Mouse (Mus musculus): Measurements from ENCODE around the gene Cyp4x1. TPM values are rescaled to one million over a fixed set of nuclear protein-coding genes. Genes with fewer than 3 reads are reported as not detected.

Cyp4x1 gene
- polyA plus RNA-seq, 1 experiment from 2014 or later: 10.3 TPM

DNA sequence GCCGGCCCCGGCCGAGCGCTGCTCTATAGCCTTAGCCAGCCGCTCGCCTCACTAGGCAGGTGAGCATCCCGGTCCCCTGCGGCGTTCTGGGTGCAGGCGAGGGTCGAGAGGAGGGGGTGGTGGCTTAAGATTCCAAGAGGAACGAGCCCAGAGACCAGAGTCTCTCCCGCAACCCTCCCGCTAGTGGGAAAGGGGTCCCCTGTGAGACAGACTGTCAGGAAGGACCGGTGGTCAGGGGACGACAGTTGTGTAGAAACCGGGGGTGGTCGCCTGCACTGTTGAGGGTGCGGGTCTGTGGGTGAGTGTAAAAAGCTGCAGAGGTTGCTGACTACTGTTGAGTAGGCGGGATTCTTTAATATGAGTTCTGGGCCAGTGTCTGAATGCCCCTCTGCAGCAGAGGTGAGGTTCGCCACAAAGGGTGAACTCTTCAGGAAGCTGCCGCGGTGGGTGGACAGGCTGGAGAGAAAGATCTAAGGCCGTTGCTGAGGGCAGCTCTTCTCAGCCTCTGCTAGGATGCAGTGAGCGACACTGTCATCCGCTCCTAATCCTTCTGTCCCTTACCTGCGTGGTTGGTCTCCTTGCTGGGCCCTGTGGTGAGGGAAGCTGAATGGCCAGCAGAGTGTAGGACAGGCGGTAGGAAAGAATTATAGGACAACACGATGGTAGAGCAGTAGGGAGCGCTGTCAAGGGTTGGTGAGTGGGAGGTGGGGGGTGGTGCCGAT is 70.4 kb downstream of the Cyp4x1 start:
- H3K9me3 ChIP-seq (replicated peaks): no peaks in the 10 kb centered on the region
- peaks cover 17% of the 10 kb centered on the region for H3K4me1 ChIP-seq
- H3K4me2 ChIP-seq: peak overlapping the region; percentile 98
- peak overlapping the region; percentile 46 for H3K4me3 ChIP-seq (replicated peaks)
- WGBS: 2% methylated on average over 31 of the region's 31 CpGs
- peaks cover 93% of the 10 kb centered on the region for H3K27me3 ChIP-seq (replicated peaks)
- no peaks in the 10 kb centered on the region for H3K36me3 ChIP-seq
- no peak overlapping the region for H3K27ac ChIP-seq (replicated peaks)
- peak overlapping the region; percentile 44 for H3K9ac ChIP-seq (replicated peaks)
- ATAC-seq (ENCODE audit: low FRiP score): peak; percentile 46

GRCm38 (mm10) chr4:115062875-115063517 is 71.1 kb downstream of the Cyp4x1 start:
- Histone ChIP-seq H3K9ac (replicated peaks) (peak overlapping the region; percentile 44), H3K4me2 (peak overlapping the region; percentile 98), H3K27me3 (replicated peaks) (peaks cover 89% of the 10 kb centered on the region), H3K4me1 (peaks cover 17% of the 10 kb centered on the region), H3K4me3 (replicated peaks) (peak overlapping the region; percentile 46), H3K9me3 (replicated peaks) (no peaks in the 10 kb centered on the region), H3K27ac (replicated peaks) (no peak overlapping the region), H3K36me3 (no peaks in the 10 kb centered on the region)
- ATAC-seq (ENCODE audit: low FRiP score): peak; percentile 81
- 0% methylated on average over 58 of the region's 58 CpGs for WGBS

GRCm38 (mm10) chr4:115062540-115062874 is 71.6 kb downstream of the Cyp4x1 start:
- Histone ChIP-seq H3K4me3 (replicated peaks) (peak overlapping the region; percentile 46), H3K9me3 (replicated peaks) (no peaks in the 10 kb centered on the region), H3K27ac (replicated peaks) (no peak overlapping the region), H3K36me3 (no peaks in the 10 kb centered on the region), H3K4me1 (peaks cover 17% of the 10 kb centered on the region), H3K27me3 (replicated peaks) (peaks cover 91% of the 10 kb centered on the region), H3K4me2 (peak overlapping the region; percentile 98), H3K9ac (replicated peaks) (no peak overlapping the region)
- no peak for ATAC-seq (ENCODE audit: low FRiP score)
- WGBS: under 1% methylated on average over 9 of the region's 9 CpGs

DNA sequence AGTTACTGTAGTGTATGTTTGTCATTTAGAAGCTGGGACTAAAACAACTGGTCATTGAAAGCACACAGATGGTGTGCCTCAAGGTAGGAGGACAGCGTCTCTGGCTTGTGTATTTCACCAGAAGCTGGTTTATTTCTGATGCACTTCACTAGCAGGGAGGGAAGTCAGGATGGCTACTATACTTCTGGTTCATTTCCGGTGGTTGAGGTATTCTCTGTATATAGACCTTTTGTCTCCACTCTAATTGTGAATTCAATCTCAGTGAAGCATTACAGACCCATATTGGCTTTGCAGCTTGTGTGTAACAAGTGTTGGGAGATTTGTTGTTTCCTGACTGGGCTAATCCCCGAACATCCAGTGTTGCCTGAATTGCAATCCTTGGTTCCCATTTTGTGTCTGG is 73.3 kb downstream of the Cyp4x1 start:
- H3K36me3 ChIP-seq: no peaks in the 10 kb centered on the region
- no peak overlapping the region for H3K27ac ChIP-seq (replicated peaks)
- peaks cover 90% of the 10 kb centered on the region for H3K27me3 ChIP-seq (replicated peaks)
- peaks cover 26% of the 10 kb centered on the region for H3K4me1 ChIP-seq
- ATAC-seq (ENCODE audit: low FRiP score): no peak
- H3K9ac ChIP-seq (replicated peaks): no peak overlapping the region
- no peak overlapping the region for H3K4me3 ChIP-seq (replicated peaks)
- no peak overlapping the region for H3K4me2 ChIP-seq
- WGBS: 11% methylated on average over 3 of the region's 3 CpGs
- no peaks in the 10 kb centered on the region for H3K9me3 ChIP-seq (replicated peaks)

- Histone ChIP-seq H3K4me2 (peak overlapping the region; percentile 17; the same call in 1 of the 2 replicates), H3K9me3 (replicated peaks) (no peaks in the 10 kb centered on the region), H3K36me3 (no peaks in the 10 kb centered on the region), H3K4me3 (replicated peaks) (0 out of 2 replicates have a peak overlapping the region, but pooled peaks have one; percentile 11), H3K9ac (replicated peaks) (no peak overlapping the region), H3K27me3 (replicated peaks) (peaks cover 90% of the 10 kb centered on the region), H3K4me1 (peaks cover 26% of the 10 kb centered on the region), H3K27ac (replicated peaks) (no peak overlapping the region)
- WGBS: 4% methylated on average over 12 of the region's 12 CpGs
- no peak for ATAC-seq (ENCODE audit: low FRiP score)
These were observed 74.2 kb downstream of the Cyp4x1 start for GRCm38 (mm10) chr4:115059871-115060270.

DNA sequence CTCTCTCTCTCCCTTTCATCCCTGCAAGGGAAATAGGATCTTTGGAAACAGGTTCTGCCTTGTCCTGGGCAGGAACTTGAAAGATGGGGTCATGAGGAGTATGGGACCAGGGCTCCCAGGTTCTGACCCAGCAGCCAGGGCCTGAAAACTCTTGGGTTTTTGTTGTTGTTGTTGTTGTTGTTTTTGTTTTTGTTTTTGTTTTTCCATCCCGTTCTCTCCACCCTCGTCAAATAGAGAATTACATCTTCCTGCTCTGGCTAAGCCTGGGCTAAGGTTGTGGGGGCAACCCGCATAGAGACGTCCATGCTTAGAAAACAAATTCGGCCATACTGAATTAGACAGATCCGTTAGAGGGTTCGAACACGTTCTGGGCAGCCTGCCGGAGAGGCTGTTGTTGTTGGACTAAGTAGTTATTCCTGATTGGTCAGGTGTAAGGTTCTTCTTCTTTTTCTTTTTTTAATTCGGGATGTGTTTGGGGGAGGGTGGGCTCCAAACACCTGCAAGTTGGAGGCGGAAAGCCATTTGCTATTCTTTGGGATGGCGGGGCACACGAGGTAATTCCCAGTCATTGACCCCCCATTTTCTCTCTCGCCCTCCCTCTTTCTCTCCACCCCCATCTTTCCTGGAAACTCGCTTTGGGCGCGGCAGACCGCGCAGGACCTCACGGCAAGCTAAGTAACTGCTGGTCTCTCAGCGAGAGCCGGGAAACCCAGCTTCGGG is 75.0 kb downstream of the Cyp4x1 start:
- Histone ChIP-seq H3K36me3 (no peaks in the 10 kb centered on the region), H3K9me3 (replicated peaks) (no peaks in the 10 kb centered on the region), H3K9ac (replicated peaks) (no peak overlapping the region), H3K27ac (replicated peaks) (no peak overlapping the region), H3K27me3 (replicated peaks) (peaks cover 90% of the 10 kb centered on the region), H3K4me1 (peaks cover 26% of the 10 kb centered on the region), H3K4me2 (peak overlapping the region; percentile 7; the same call in 1 of the 2 replicates), H3K4me3 (replicated peaks) (peak overlapping the region; percentile 7; the same call in 1 of the 2 replicates)
- 1% methylated on average over 23 of the region's 23 CpGs for WGBS
- ATAC-seq (ENCODE audit: low FRiP score): no peak

- H3K27ac ChIP-seq (replicated peaks): no peak overlapping the region
- peaks cover 19% of the 10 kb centered on the region for H3K4me1 ChIP-seq
- H3K36me3 ChIP-seq: no peaks in the 10 kb centered on the region
- no peak for ATAC-seq (ENCODE audit: low FRiP score)
- peak overlapping the region; percentile 29 for H3K4me3 ChIP-seq (replicated peaks)
- peaks cover 87% of the 10 kb centered on the region for H3K27me3 ChIP-seq (replicated peaks)
- H3K9ac ChIP-seq (replicated peaks): no peak overlapping the region
- under 1% methylated on average over 20 of the region's 20 CpGs for WGBS
- H3K9me3 ChIP-seq (replicated peaks): no peaks in the 10 kb centered on the region
- H3K4me2 ChIP-seq: no peak overlapping the region
These were observed 75.7 kb downstream of the Cyp4x1 start for GRCm38 (mm10) chr4:115058317-115058761.

DNA sequence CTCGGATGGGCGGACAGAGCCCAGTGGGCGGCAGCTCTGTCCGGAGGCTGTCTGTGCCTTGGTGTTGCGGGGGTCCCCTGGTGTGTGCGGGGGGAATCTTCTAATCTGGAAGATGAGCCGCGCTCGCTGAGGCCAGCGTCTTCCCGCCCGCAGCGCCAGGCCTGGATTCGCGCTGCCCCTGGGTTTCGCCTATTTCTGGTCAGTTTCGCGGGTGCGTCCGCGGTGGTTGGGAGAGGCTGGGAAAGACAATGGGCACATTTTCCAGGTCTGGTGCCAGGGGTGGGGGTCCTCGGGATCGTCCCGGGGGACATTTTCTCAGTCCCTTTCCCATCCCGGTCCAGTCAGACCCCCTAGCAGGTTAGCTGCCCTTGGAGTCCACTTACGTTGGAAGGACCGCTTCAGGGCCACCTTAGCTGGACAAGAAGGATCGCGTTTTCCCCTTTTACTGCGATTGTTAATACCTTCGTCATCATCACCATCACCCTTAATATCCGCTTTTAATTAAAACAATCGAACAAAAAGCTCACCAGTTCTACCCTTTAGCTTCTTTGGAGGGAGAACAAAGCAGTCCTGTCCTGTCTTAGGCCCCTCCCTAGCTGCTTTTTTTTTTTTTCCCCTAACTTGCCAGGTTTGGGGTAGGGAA is 76.3 kb downstream of the Cyp4x1 start:
- H3K9me3 ChIP-seq (replicated peaks): no peaks in the 10 kb centered on the region
- H3K4me3 ChIP-seq (replicated peaks): peak overlapping the region; percentile 29
- H3K9ac ChIP-seq (replicated peaks): 0 out of 2 replicates have a peak overlapping the region, but pooled peaks have one; percentile 17
- peaks cover 14% of the 10 kb centered on the region for H3K4me1 ChIP-seq
- peak overlapping the region; percentile 17; the same call in 1 of the 2 replicates for H3K4me2 ChIP-seq
- H3K36me3 ChIP-seq: no peaks in the 10 kb centered on the region
- peaks cover 86% of the 10 kb centered on the region for H3K27me3 ChIP-seq (replicated peaks)
- H3K27ac ChIP-seq (replicated peaks): peak overlapping the region; percentile 65; the same call in 1 of the 2 replicates
- WGBS: under 1% methylated on average over 33 of the region's 33 CpGs
- ATAC-seq (ENCODE audit: low FRiP score): peak; percentile 12; the same call in 1 of the 2 replicates

GRCm38 (mm10) chr4:115056921-115057673 is 77.0 kb downstream of the Cyp4x1 start:
- ATAC-seq (ENCODE audit: low FRiP score): peak; percentile 69
- Histone ChIP-seq H3K36me3 (no peaks in the 10 kb centered on the region), H3K4me2 (peak overlapping the region; percentile 49), H3K9ac (replicated peaks) (peak overlapping the region; percentile 15; the same call in 1 of the 2 replicates), H3K4me3 (replicated peaks) (peak overlapping the region; percentile 29), H3K27me3 (replicated peaks) (peaks cover 86% of the 10 kb centered on the region), H3K4me1 (peaks cover 15% of the 10 kb centered on the region), H3K9me3 (replicated peaks) (no peaks in the 10 kb centered on the region), H3K27ac (replicated peaks) (peak overlapping the region; percentile 65)
- under 1% methylated on average over 47 of the region's 48 CpGs for WGBS

DNA sequence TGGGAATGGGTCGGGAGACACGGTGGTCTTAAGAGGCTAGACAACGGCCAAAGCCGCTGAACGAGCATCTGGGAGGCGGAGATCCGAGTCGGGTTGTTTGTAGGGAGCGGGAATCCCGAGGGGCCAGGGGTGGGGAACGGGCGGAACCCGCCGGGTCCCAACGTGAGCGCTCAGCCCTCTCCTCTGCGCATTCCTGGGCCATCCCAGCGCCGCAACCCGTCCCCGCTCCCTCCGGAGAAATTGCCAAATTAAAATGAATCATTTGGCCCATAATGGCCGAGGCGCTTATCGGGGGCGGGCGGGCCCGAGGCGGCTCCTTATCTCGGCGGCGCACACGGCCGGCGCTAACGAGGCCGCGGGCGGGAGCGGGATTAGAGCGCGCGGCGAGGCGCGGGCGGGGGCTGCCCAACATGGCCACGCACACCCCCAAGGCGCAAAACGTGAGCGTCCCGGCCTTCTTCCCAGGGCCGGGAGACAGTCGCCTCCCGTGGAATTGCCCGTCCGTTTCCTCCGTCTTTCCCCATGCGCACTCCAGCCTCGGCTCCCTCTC is 77.6 kb downstream of the Cyp4x1 start, which contains the start of gene Tal1:
Tal1 (plus strand) TSS at position 56 of the 550 bp plus-strand sequence.
- Histone ChIP-seq H3K27me3 (replicated peaks) (peaks cover 86% of the 10 kb centered on the region), H3K27ac (replicated peaks) (peak within 1 kb of the TSS; percentile 63), H3K4me2 (peak within 1 kb of the TSS; percentile 49), H3K36me3 (no peaks in the 10 kb centered on the region), H3K4me1 (peaks cover 15% of the 10 kb centered on the region), H3K4me3 (replicated peaks) (peak within 1 kb of the TSS; percentile 29), H3K9me3 (replicated peaks) (no peaks in the 10 kb centered on the region), H3K9ac (replicated peaks) (peak within 1 kb of the TSS; percentile 15; the same call in 1 of the 2 replicates)
- 1% methylated on average over 57 of the region's 60 CpGs for WGBS
- peak; percentile 45 for ATAC-seq (ENCODE audit: low FRiP score)

All from neural tube, embryonic 15.5 days (tissue).